Mouse (Mus musculus) CD8-positive naive resting alpha-beta T cell, adult 2 months (primary cell): ENCODE data around the gene Gpr83.

Experiments
- DNase-seq, 2 experiments: peaks; one replicate each; pipeline ENCODE4 v3.0.0; 2022; ENCODE audit warnings: low read depth in 2 of 2, low spot score in 2 of 2

Gene Gpr83

GRCm38 (mm10) chr9:14859868-14860639 is at the start of gene Gpr83:
Gpr83 (plus strand) TSS chr9:14860210.
- peak; percentile 10 to 19 for DNase-seq

- DNase-seq = no peak
Measured at GRCm38 (mm10) chr9:14821396-14821795, 38.6 kb upstream of the Gpr83 start.

DNA sequence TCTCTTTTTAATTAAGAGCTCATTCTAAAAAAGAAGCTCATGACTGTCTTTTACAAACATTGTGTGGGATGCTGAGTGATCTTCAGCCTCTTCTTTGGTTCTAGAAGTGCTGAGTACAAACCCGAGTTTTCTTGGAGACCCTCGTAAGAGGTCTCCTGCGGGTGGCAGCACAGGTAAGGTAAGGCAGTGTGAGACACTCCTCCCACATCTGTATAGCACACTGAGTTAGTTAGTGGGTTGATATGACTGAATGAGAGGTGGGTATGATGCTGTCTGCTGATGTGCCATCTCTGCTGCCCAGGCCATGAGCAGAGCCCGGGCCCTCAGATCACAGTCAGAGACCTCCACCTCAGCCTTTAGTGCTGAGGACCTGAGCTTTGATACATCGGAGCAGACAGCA is 35.2 kb upstream of the Gpr83 start:
- DNase-seq = no peak

DNA sequence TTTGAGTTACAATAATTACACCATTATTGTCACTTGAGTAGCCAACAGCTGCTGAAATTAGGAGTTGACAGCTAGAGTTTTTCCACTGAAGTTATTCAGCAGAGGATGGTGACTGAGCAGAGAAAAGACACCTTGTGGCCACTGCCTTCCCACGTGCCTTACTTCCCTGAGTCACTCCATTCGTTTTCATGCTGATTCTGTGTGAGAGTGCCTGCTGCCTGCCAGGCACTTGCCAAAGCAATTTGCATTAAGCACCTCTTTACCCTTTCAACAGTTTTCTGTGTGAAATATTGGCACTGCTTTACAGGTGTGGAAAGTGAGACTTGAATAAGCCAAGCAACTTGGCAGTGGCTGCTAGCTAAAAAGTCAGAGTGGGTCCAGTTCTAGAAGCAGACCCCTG is 32.1 kb upstream of the Gpr83 start:
- DNase-seq = no peak

DNA sequence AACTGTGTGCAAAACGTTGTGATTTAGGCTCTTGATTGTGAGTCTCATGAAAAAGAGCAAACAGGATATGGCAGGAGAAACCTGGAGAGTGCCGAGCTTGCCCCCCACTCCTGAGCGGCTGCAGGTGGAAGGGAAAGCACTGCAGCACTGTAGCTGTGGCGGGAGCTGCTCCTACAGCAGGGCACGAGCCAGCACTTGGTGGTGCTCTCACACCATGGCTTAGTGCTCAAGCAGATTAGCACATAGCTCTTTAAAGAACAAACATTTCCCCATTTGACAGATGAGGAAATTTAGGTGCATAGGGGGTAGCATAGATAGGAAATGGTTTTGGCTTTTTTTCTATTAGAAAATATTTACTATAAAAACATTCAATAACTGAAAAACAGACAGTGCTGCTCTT is 28.0 kb upstream of the Gpr83 start:
- DNase-seq = no peak

GRCm38 (mm10) chr9:14835335-14836075 is 24.5 kb upstream of the Gpr83 start:
- no peak for DNase-seq

GRCm38 (mm10) chr9:14839527-14839926 is 20.5 kb upstream of the Gpr83 start:
- no peak for DNase-seq

DNA sequence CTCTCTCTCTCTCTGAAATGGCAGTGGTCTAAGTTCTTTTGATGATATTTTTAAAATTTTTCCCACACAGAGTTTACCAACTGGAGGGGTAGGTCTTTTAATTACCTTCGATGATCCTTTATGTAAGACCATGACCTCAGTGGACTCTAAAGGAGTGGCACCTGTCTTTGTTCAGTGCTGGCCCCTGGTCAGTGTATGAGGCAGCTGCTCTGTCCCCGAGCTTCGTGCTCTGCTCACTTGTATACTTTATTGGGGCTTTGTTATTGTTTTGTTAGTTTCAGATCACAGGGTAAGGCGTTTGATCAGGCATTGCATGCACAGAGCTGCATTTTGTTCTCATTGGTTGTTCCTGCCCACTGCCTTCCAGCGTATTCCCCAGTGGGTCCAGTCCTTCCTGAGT is 20.0 kb upstream of the Gpr83 start:
- no peak for DNase-seq

DNA sequence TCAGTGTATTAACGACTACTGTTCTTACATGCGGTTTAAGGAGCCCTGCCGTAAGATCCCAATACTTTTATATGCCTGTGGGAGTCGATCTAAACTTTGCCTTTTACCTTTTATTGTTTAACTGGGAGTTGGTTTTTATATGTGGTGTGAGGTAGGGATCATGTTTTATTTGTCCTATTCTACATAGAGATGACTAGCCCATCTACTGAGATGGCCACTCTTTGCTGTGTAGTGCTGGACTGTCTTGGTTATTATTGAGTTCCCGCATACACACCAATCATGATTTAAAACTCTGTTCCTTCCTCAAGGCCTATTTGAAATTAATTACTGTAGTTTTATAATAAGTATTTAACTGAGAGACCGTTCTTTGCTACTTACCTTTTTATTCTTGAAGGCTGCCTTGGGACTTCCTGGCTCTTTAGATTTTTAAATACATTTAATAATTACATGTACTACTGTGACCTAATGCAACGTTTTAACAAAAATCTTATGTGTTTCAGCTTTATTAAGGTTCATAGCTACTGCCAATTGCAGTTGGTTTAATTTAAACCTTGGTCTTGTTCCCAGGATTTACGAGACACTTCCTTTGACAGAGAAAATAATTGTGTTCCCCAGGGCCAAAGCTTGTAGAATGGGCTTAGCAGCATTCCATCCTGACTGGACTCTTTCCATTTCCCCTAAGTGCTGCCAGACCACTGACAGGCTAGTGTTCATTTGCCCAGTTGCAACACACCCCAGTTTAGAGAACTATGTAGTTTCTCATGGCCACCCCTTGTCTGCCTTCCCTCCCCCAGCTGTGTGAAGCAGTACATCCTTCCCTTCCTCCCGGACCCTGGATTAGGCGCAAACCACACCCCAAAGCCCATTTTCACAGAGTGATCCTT is 17.9 kb upstream of the Gpr83 start:
- no peak for DNase-seq

- no peak for DNase-seq
Measured at GRCm38 (mm10) chr9:14843311-14843857, 16.6 kb upstream of the Gpr83 start.

- DNase-seq = no peak
Measured at GRCm38 (mm10) chr9:14843901-14844300, 16.1 kb upstream of the Gpr83 start.

GRCm38 (mm10) chr9:14846428-14846827 is 13.6 kb upstream of the Gpr83 start:
- DNase-seq = peak in 1 of 2 experiments; percentile 12

GRCm38 (mm10) chr9:14848267-14848935 is 11.6 kb upstream of the Gpr83 start:
- no peak for DNase-seq

GRCm38 (mm10) chr9:14854585-14854984 is 5.4 kb upstream of the Gpr83 start:
- no peak for DNase-seq

- no peak for DNase-seq
Measured at GRCm38 (mm10) chr9:14856922-14857654, 2.9 kb upstream of the Gpr83 start.

DNA sequence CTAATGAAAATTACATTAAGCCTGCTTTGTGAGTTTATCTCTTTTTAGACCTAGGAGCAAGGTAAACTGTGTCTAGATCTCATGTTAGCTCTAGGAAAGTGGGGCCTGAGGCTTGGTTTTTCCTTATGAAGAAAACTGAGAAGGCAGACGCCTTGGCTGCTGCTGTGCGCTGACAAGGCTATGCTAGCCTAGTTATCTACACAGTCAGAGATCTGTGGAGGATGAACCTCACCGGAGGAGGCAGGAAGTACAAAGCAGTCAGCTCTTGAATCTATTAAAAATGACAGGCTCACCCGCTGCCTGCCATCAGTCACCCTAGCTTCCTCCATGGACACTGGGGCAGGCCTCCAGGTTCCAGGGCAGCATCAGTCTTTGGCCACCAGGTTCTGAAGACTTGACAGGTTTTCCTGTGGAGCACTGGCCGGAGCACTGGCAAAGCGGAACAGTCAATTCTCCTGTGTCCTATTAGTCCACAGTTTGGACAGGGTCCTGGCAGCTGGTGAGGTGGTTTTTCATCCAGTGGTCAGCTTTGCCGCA is 1.8 kb upstream of the Gpr83 start:
- DNase-seq = no peak

DNA sequence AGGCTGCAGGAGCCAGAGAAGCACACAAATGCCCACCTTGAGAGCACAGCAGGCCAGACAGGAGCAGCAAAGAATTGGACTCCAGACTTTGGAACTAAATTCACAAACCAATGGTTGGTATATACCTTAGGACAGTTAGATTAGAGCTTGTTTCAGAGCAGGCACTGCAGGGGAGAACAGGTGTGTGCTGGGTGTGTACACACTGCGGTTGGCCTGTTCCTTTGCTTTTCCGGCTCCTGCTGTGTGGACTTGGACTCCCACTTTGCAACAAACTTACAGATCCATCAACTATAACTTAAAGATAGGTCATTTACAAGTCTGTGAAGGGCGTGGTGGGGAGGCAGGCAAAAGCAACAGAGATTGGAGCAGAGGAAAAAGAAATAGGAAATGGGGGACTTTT is 1.2 kb upstream of the Gpr83 start:
- DNase-seq = no peak

- DNase-seq = no peak
Measured at GRCm38 (mm10) chr9:14863126-14863525, 3.1 kb downstream of the Gpr83 start.

- no peak for DNase-seq
Measured at GRCm38 (mm10) chr9:14864726-14865125, 4.7 kb downstream of the Gpr83 start.

DNA sequence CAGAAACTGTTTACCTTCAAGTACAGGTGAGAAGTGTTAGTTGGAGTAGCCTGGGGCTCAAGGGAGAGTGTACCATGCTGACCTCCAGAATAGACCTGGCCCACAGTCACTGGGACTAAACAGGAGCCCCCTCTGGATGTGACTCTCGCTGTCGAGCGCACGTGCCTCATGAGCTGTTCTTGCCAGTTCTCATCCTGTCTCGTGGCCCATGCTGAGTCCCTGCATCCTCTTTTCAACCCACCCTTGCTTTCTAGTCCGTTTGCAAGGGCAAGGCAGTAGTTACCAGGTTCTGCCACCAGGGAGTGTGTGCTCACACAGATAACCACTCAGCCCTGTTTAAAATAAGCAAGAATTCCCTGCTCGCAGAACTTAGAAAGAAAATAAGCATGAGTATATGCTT is 6.9 kb downstream of the Gpr83 start:
- DNase-seq = peak; percentile 33 to 63
